Mouse (Mus musculus): ENCODE data around the gene Sqstm1. TPM values are rescaled to one million over a fixed set of nuclear protein-coding genes. Genes with fewer than 3 reads are reported as not detected.

Sqstm1 gene
- polyA plus RNA-seq, 1 experiment from 2014 or later = 213 TPM

DNA sequence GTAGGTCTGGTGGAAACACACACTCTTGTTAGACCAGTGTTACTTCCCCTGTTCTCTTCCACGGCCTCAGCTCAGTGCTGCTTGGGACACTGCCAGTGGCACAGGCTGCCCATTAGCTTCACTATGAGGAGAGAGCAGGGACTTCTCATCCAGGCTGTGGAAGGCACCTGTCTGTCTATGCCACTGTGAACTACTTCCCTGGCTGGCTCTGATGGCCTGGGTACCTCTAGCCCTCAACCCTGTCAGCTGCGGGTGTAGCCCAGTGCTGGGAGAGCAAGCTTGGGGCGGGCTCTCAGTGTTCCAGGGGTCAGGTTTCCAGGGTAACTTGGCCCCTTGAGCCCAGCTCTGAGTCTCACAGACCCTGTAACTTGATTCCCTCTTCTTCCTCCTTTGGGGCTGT is 18.1 kb upstream of the Sqstm1 start:
- H3K27me3 ChIP-seq = 0 out of 2 replicates have a peak, but pooled peaks cover 5% of the 10 kb centered on the region
- H3K9ac ChIP-seq = no peak overlapping the region
- peaks cover 23% of the 10 kb centered on the region for H3K36me3 ChIP-seq
- 56% methylated on average over 3 of the region's 3 CpGs for WGBS
- no peak overlapping the region for H3K27ac ChIP-seq
- ATAC-seq (replicated peaks; ENCODE audit: insufficient number of reproducible peaks, insufficient read depth, low FRiP score, low read depth) = no peak
- no peak overlapping the region for H3K4me3 ChIP-seq
- H3K9me3 ChIP-seq (replicated peaks) = no peaks in the 10 kb centered on the region
- H3K4me1 ChIP-seq (replicated peaks) = peaks cover 42% of the 10 kb centered on the region
- H3K4me2 ChIP-seq = no peak overlapping the region

DNA sequence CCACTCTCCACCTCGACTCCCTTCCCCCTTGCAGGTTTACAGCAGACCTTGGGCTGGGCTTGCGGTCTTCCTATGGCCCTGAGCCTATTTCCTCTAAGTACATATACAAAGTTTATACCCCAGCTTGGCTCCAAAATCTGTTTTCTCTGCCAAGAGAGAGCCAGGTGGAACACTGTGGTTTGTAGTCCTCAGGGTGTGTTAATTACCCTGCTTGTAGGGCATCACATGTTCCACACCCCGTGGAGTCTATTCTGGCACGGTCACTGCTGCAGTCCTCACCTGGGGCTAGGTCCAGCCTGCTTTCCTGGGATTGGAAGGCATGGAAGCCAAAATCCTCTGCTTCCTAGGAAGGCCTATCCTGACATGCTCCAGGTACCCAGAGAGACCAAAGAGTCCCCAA is 17.1 kb upstream of the Sqstm1 start:
- H3K9ac ChIP-seq = no peak overlapping the region
- H3K4me3 ChIP-seq = no peak overlapping the region
- H3K9me3 ChIP-seq (replicated peaks) = no peaks in the 10 kb centered on the region
- peaks cover 47% of the 10 kb centered on the region for H3K4me1 ChIP-seq (replicated peaks)
- H3K27ac ChIP-seq = no peak overlapping the region
- 80% methylated on average over 4 of the region's 4 CpGs for WGBS
- peaks cover 13% of the 10 kb centered on the region for H3K36me3 ChIP-seq
- ATAC-seq (replicated peaks; ENCODE audit: insufficient number of reproducible peaks, insufficient read depth, low FRiP score, low read depth) = no peak
- H3K4me2 ChIP-seq = no peak overlapping the region
- 0 out of 2 replicates have a peak, but pooled peaks cover 5% of the 10 kb centered on the region for H3K27me3 ChIP-seq

GRCm38 (mm10) chr11:50227226-50227625 is 16.6 kb upstream of the Sqstm1 start:
- Histone ChIP-seq H3K27me3 (0 out of 2 replicates have a peak, but pooled peaks cover 1% of the 10 kb centered on the region), H3K4me2 (peak overlapping the region; percentile 88), H3K4me1 (replicated peaks) (peaks cover 47% of the 10 kb centered on the region), H3K9me3 (replicated peaks) (no peaks in the 10 kb centered on the region), H3K4me3 (peak overlapping the region; percentile 88; the same call in 1 of the 2 replicates), H3K27ac (peak overlapping the region; percentile 77), H3K9ac (no peak overlapping the region), H3K36me3 (peaks cover 8% of the 10 kb centered on the region)
- no peak for ATAC-seq (replicated peaks; ENCODE audit: insufficient number of reproducible peaks, insufficient read depth, low FRiP score, low read depth)
- 67% methylated on average over 3 of the region's 3 CpGs for WGBS

- no peak for ATAC-seq (replicated peaks; ENCODE audit: insufficient number of reproducible peaks, insufficient read depth, low FRiP score, low read depth)
- peak overlapping the region; percentile 88 for H3K4me2 ChIP-seq
- WGBS = 34% methylated on average over 2 of the region's 2 CpGs
- no peaks in the 10 kb centered on the region for H3K9me3 ChIP-seq (replicated peaks)
- peak overlapping the region; percentile 88 for H3K4me3 ChIP-seq
- H3K36me3 ChIP-seq = no peaks in the 10 kb centered on the region; the same call in 1 of the 2 replicates
- peak overlapping the region; percentile 77 for H3K27ac ChIP-seq
- no peaks in the 10 kb centered on the region for H3K27me3 ChIP-seq
- peaks cover 47% of the 10 kb centered on the region for H3K4me1 ChIP-seq (replicated peaks)
- H3K9ac ChIP-seq = peak overlapping the region; percentile 94
Observed at GRCm38 (mm10) chr11:50226406-50226805, 15.8 kb upstream of the Sqstm1 start.

- peak overlapping the region; percentile 94 for H3K9ac ChIP-seq
- peak; percentile 40; the same call in 1 of the 2 replicates for ATAC-seq (replicated peaks; ENCODE audit: insufficient number of reproducible peaks, insufficient read depth, low FRiP score, low read depth)
- peak overlapping the region; percentile 77 for H3K27ac ChIP-seq
- H3K9me3 ChIP-seq (replicated peaks) = no peaks in the 10 kb centered on the region
- H3K27me3 ChIP-seq = no peaks in the 10 kb centered on the region
- peaks cover 44% of the 10 kb centered on the region for H3K4me1 ChIP-seq (replicated peaks)
- H3K4me3 ChIP-seq = peak overlapping the region; percentile 88
- 3% methylated on average over 34 of the region's 34 CpGs for WGBS
- peak overlapping the region; percentile 88 for H3K4me2 ChIP-seq
- no peaks in the 10 kb centered on the region for H3K36me3 ChIP-seq
Observed at GRCm38 (mm10) chr11:50225611-50226378, 15.2 kb upstream of the Sqstm1 start.

DNA sequence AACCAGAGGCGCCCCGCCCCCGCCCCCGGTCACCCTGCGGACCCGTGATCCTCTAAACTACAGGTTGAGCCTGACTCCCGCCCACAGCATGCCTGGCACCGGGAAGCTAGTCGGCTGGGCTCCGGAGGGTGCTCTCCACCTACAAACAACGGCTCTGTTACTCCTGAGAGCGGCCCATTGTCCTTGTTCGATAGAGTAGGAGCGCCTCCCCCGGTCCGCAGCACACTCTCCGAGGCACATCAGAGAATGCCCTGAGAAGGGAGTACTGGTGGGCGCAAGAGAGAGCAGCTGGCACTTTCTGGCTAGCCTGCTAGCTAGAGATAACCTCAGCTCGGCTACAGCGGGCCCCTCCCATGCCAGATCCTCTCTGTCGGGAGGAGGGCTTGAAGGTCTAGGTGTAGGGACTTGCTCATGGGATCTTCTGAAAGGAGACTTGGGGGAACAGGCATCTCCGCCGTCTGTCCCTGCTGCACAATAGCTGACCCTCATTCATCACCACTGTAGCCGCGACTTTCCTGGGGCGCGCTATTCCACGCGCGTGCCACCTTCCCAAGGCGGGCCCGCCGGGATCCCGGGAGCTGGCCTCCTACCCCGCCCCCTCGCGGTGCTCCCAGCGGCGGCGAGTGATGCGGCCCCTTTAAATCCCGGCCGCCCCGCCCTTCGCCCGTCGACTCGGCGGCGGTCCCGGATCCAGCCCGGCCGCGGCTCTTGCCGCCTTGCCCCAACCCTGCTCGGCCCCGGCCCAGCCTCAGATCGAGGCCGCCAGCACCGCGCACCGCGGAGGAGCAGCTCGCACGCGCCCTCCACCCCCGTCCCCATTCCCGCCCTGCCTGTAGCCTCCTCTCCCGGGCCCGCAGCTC is 14.3 kb upstream of the Sqstm1 start:
- no peaks in the 10 kb centered on the region for H3K27me3 ChIP-seq
- WGBS = under 1% methylated on average over 70 of the region's 70 CpGs
- H3K9me3 ChIP-seq (replicated peaks) = no peaks in the 10 kb centered on the region
- H3K36me3 ChIP-seq = no peaks in the 10 kb centered on the region
- peak overlapping the region; percentile 94 for H3K9ac ChIP-seq
- H3K27ac ChIP-seq = peak overlapping the region; percentile 77
- peak; percentile 86 for ATAC-seq (replicated peaks; ENCODE audit: insufficient number of reproducible peaks, insufficient read depth, low FRiP score, low read depth)
- peak overlapping the region; percentile 88 for H3K4me3 ChIP-seq
- H3K4me2 ChIP-seq = peak overlapping the region; percentile 88
- peaks cover 42% of the 10 kb centered on the region for H3K4me1 ChIP-seq (replicated peaks)

- WGBS = 6% methylated on average over 17 of the region's 17 CpGs
- peak overlapping the region; percentile 77 for H3K27ac ChIP-seq
- no peak for ATAC-seq (replicated peaks; ENCODE audit: insufficient number of reproducible peaks, insufficient read depth, low FRiP score, low read depth)
Observed at GRCm38 (mm10) chr11:50223783-50224662, 13.4 kb upstream of the Sqstm1 start.

DNA sequence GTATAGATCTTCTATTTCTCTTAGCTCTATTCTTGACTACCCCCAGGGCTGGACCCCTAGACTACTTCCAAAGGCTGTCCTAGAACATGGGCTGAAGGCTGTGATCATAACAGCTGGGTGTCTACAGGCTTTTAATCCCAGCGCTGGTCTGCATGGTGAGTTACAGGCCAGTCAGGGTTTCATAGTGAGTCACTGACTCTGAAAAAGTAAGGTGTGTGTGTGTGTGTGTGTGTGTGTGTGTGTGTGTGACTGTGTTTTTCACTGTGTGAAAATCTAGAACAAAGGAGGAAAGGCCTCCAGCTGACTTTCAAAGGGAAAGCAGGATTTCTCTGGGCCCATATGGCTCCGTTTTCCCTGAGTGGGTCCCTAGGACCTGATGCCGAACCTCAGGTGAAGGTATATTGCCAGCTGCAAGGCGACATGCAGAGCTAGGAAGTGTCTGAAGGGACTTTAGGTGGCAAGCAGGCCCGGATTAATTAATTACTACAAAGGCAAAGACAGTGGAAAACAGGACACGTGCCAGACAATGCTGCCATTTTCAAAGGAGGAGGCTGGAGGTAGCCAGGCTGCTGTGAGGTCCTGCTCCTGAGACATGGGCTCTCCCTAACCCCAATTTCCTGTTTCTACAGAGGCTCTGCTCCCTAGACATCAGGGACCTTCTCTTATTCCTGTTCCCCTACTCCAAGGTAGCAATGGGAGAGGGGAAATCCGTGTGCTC is 12.1 kb upstream of the Sqstm1 start:
- no peak overlapping the region for H3K4me2 ChIP-seq

More at GRCm38 (mm10) chr11:50223783-50224662, 13.4 kb upstream of the Sqstm1 start:
- peak overlapping the region; percentile 88 for H3K4me3 ChIP-seq
- H3K27me3 ChIP-seq = no peaks in the 10 kb centered on the region
- no peaks in the 10 kb centered on the region for H3K36me3 ChIP-seq
- H3K9me3 ChIP-seq (replicated peaks) = no peaks in the 10 kb centered on the region
- peaks cover 37% of the 10 kb centered on the region for H3K4me1 ChIP-seq (replicated peaks)
- H3K9ac ChIP-seq = peak overlapping the region; percentile 94
- peak overlapping the region; percentile 88 for H3K4me2 ChIP-seq

DNA sequence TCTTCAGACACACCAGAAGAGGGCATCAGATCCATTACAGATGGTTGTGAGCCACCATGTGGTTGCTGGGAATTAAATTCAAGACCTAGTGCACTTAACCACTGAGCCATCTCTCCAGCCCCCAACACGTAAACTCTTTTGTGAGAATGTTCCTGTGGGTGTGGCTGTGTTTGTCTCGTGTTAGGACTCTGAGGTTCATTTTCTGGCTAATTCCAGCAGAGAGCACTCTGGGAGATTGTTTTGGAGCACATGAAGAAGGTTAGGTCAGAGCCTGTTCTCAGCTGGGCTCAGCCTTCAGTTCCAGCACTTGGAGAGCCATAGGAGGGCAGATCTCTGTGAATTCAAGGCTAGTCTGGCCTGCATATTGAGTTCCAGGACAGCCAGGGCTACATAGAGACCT is 9.2 kb upstream of the Sqstm1 start:
- H3K4me3 ChIP-seq = no peak overlapping the region
- H3K4me2 ChIP-seq = no peak overlapping the region
- H3K9me3 ChIP-seq (replicated peaks) = no peaks in the 10 kb centered on the region
- no peaks in the 10 kb centered on the region for H3K36me3 ChIP-seq
- peaks cover 28% of the 10 kb centered on the region for H3K4me1 ChIP-seq (replicated peaks)
- 68% methylated on average over 2 of the region's 2 CpGs for WGBS
- no peaks in the 10 kb centered on the region for H3K27me3 ChIP-seq
- ATAC-seq (replicated peaks; ENCODE audit: insufficient number of reproducible peaks, insufficient read depth, low FRiP score, low read depth) = no peak
- no peak overlapping the region for H3K9ac ChIP-seq
- no peak overlapping the region for H3K27ac ChIP-seq

More for the DNA sequence above, 12.1 kb upstream of the Sqstm1 start:
- Histone ChIP-seq H3K4me1 (replicated peaks) (peaks cover 34% of the 10 kb centered on the region), H3K27me3 (no peaks in the 10 kb centered on the region), H3K9me3 (replicated peaks) (no peaks in the 10 kb centered on the region), H3K27ac (no peak overlapping the region), H3K36me3 (no peaks in the 10 kb centered on the region), H3K4me3 (no peak overlapping the region), H3K9ac (no peak overlapping the region)
- no peak for ATAC-seq (replicated peaks; ENCODE audit: insufficient number of reproducible peaks, insufficient read depth, low FRiP score, low read depth)
- 62% methylated on average over 7 of the region's 7 CpGs for WGBS

- no peak overlapping the region for H3K27ac ChIP-seq
- WGBS = 47% methylated on average over 4 of the region's 4 CpGs
- ATAC-seq (replicated peaks; ENCODE audit: insufficient number of reproducible peaks, insufficient read depth, low FRiP score, low read depth) = no peak
Observed at GRCm38 (mm10) chr11:50217811-50218210, 7.2 kb upstream of the Sqstm1 start.

More at GRCm38 (mm10) chr11:50217811-50218210, 7.2 kb upstream of the Sqstm1 start:
- Histone ChIP-seq H3K9ac (no peak overlapping the region), H3K27me3 (no peaks in the 10 kb centered on the region), H3K36me3 (no peaks in the 10 kb centered on the region), H3K9me3 (replicated peaks) (no peaks in the 10 kb centered on the region), H3K4me2 (no peak overlapping the region), H3K4me1 (replicated peaks) (peaks cover 31% of the 10 kb centered on the region), H3K4me3 (no peak overlapping the region)

Measured in heart, embryonic 15.5 days (tissue).